Mouse (Mus musculus) T-helper 1 cell (primary cell): Measurements from ENCODE around the gene Kbtbd13.

ENCODE experiments used
- in situ Hi-C: fragments of 300-600 bp; cut with MboI, MseI; formaldehyde crosslinking; loops from one replicate; pipeline ENCODE4 v1.15.1; 2025; ENCODE audit warnings: high pct_unique_total_duplicates

Kbtbd13 gene

DNA sequence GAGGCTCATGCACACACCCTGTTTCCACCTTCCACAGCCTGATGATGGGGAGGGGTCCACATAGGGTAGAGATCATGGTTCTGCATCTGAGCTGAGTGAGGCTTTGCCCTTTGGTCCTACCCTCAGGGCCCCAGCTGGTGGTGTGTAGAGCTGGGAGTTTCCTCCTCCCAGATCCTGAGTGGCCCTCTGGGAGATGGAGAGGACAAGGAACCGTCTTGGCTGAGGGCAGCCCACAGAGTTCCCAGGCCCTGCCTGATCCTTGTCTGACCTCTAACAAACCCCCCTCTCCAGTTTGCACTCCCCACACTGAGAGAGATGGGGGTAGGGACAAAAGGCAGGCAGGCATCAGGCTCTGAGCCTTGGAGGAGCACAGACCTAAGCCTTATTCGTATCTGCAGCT lies 2.9 kb upstream of the Kbtbd13 start:
- in situ Hi-C loops: loop anchor here (5.0 kb wide), 1 partner anchor 38 kb away; no protein-coding TSS in a partner anchor

DNA sequence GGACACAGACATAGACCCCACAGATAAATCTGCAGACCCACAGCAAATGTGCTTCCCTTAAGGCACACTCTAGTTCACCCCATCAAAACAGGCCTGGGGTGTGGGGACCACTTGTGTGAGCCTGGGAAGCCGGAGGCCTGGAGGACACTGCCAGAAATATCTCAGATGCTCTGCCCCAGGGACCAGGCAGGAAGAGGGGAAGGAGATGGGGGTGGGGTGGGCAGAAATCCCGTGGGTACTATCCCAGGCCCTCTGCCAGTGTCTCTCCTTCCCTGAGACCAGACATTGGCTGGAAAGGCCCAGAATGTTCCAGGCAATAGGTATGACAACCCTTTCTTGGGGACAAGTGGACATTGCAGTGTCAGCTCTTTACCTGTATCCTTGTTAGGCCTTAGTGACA lies 2.2 kb upstream of the Kbtbd13 start:
- in situ Hi-C loops: loop anchor here (5.0 kb wide), 1 partner anchor 39 kb away; no protein-coding TSS in a partner anchor

DNA sequence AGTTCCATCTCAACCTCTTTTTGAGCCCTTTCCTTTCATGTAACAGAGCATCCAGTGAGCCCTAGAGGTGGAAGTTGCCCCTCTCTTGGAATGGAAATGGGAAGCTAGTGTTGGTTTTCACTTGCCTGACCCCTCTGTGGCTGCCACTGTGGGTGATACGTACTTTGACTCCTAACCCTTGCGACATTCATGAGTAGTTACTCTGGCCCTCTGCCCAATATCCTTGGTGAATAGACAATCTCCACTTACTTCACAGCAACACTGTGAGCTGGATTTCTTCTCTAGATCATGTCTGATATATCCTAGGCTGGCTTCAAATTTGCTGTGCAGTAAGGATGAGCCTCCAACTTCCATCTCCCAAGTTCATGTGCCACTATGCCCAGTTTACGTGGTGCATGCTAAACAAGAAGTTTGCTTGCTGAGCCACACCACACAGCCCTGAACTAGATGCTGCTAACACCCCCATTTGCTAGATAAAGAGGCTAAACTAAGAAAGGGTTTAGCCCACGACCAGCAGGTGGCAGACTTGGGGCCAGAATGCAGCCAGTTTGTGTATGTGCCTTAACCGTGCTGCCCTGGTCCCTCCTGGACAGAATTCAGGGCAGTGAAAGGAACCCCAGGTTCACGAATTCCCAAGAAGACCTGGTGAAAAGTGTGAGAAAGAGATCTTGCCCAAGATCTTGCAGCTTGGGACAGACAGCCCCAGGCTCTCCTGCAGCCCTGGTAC lies 1.3 kb upstream of the Kbtbd13 start:
- in situ Hi-C loops: loop anchor here (5.0 kb wide), 1 partner anchor 40 kb away; no protein-coding TSS in a partner anchor

DNA sequence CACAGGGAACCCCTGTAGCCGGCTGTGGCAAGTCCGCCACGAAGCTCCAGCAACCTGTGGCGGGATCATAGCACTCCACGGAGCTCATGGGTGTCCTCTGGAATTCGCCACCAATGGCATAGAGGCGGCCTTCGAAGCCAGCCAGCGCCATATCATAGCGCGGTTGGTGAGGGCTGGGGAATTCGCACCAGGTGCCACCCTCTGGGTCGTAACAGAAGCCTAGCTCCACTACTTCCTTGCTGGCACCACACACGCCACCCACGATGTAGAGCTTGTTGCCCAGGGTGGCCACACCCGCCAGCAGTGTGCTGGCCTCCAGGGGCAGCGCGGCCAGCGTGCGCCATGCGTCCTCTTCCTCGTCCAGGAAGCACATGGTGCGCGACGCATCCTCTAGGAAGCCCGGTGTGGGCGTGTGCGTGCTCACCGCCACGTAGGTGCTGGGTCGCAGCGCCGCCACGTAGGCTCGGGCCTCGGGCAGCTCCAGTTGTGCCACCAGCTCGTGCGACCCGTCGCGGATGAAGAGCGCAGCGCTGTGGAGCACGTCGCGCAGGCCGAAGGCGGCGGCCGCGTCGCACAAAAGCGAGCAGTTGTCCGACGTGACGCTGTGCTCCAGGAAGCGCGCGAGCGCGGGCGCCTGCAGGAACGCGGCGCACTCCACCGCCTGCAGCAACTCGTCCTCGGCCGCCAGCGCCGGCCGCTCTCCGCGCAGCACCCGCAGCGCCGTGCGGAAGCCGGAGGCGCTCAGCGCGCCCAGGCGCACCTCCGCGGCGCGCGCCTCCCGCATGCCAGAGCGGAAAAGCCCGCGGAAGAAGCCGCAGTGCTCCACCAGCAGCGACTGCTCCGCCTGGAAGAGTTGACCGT lies 470 bp downstream of the Kbtbd13 start:
- in situ Hi-C loops: loop anchor here (5.0 kb wide), 1 partner anchor 41 kb away; no protein-coding TSS in a partner anchor

DNA sequence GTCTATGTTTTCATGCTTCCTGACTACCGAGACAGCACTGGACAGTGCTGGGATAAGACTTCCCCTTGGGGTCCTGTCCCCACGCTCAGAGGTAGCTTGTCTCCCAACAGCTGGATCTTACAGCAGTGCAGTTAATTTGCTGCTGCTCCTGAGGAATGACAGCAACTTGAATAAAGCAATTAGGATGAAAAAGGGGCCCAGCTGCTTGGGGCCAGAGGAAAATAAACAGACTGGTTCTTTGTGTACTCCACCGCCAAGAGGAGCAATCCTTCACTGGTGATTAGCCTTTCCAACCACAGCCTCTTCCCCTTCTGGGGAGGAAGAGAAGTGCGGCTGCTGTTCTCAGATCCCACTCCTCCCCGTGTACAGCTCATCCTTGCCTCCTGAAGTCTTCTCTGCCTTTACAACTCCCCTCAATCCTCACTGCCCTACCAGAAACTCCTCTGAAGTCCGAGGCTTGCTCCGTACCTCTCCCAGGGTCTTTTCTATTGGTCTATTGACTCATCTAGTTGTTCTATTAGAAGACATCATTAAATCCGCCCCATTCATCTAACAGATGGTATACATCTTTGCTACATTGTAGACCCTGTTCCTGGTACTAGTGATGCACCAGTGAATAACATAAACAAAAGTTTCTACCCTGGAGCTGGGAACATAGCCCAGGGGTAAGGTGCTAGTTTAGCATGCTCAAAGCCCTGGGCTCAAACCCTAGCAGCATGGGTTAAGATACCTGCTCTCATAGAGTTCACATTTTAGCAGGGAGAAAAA lies 4.9 kb downstream of the Kbtbd13 start:
- in situ Hi-C loops: no loop called here

DNA sequence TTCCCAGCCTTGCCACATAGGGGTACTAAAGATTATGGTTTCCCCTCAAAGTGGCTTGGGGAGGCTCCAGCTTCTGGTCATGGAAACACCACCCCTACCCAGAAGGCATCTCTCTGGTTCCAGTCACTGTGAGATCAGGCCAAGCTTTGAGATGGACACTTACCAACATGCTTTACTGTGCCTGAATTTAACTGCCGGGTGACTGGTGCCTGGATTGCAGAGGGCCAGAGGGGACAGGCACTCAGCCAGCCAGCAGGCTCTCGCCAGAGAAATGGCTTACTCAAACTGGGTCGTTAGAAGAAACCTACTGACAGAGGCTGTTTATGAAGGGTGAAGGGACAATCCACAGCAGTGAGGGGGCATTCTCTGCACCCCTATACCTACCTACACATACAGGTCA lies 7.2 kb downstream of the Kbtbd13 start:
- in situ Hi-C loops: no loop called here

DNA sequence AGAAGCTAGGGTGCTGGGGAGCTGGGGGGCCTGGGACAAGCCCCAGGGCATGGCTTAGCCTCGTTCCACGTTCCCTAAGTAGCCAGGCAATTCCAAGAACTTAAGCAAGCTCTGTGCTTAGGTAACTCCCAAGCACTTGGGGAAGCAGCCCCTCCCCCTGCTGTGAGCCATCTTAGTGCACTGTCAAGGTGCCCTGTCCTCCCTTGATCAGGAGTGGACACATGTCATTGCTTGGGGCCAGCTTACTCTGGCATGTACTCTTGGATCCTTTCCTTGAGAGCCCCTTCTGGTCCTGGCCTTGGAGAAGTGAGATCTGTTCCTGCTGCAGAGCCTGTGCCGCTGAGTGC lies 8.7 kb downstream of the Kbtbd13 start:
- in situ Hi-C loops: no loop called here

DNA sequence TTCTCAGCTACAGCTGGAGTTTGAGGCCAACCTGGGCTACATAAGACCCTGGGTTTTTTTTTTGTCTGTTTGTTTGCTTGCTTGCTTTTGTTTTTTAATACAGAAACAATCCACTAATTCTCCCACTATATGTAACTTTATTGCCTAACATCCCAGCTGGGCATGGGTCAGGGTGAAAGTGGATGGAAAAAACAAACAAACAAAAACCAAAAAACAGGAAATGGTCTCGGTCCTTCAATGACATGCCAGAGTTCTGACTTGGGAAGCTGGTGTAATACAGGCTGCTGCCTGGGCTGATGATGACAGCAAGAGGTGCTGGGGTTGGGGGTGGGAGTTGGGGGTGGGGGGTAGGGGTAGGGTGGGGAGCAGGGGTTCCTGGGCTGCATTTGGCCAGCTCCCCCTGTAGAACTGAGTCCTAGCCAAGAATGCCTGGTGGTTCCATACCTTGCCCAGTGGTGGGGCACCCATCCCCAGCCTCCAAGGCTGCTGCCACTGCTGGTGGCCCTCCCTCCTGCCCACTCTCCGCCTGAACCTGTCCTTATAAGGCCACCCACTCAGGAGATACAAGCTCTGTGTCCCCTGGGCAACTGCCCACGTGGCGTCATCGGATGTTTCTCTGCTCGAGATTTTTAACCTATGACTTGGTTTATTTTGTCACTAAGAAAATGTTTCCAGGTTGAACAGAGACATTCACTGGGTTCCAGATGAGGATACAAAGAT lies 9.3 kb downstream of the Kbtbd13 start:
- in situ Hi-C loops: no loop called here

DNA sequence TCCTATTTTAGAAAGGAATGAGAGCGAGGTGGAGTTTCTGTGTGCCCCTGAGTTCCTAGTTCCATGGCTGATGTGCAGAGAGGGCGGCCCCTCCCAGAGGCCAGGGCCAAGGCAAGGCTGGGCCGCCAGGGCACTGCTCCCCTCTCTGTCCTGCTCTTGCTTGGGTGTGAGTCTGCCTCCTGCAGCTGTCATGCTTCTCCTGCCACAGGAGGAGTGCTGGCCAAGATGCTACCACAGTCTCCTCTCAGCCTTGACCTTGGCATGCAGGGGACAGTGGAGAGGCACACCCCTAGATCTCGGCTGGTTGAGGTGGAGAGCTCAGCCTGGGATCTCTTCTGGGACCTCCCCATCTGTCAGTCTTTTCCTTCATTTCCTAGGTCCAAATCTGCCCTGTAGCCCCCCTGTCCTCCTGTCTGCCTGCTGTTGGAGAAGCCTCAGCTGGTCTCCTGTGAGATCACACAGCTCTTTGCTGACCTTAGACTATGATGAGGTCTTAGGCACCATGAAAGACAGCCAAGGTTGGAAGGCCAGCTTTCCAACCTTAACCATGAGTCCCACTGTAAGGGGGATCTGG lies 10.3 kb downstream of the Kbtbd13 start:
- in situ Hi-C loops: no loop called here

DNA sequence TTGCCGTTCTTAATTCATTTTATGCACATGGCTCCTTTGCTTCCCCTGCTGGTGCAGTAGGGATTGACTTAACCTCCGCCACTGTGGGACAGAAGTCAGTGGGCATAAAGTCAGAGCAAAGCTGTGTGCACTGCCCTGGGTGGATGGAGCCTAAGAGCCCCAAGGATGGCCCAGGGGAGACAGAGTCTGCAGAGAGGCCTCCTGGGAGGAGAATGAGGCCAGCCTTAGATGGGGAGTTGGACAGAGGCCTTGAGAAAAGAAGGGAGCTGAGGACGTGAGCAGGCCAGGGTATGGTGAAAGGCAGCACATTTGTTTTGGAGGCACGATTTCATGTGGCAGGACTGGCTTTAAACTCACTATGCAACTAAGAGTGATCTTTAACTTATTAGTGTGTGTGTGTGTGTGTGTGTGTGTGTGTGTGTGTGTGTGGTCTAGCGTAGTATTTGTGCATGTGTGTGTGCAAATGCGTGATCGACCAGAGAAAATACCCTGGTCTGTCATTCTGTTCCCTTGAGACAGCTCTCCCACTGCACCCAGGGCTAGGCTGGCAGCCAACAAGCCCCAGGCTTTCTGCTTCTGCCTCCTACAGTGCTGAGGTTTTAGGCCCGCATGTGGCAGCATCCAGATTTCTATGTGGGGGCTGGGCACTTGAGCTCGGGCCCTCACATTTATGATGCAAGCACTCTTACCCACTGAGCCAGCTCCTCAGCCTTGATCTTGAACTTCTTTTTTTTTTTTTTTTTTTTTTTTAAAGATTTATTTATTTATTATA lies 16.1 kb downstream of the Kbtbd13 start:
- in situ Hi-C loops: no loop called here

DNA sequence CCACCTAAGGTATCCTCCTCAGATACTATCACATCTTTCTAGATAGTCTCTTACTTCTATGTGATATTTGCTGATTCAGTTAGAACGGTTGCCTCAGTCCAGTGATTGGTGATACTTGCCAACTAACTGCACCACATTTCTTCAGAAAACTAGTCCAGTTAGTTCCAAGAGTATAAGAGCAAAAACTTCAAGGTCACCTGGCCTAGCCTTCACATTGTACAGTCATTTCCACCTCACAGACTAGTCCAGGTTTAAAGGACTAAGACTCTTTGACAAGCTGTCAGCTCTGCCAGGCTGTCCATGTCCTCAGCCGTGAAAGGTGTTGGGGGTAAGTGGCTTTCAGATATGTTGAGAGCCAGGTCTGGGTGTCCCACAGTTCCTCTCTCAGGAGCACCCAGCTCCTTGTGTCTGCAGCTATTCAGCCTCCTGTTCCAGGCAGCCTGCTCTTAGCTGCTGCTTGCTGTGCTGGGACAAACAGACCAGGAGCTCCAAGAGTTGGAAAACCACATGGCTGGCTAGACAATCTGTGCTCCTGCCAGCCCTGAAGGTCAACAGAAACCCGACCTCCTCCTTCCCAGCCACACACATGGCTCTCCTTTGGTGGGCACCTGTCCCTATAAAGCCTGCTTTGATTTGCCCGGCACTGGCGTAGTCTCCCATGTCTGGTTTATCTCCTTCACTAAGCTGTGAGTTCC lies 16.8 kb downstream of the Kbtbd13 start:
- in situ Hi-C loops: no loop called here

DNA sequence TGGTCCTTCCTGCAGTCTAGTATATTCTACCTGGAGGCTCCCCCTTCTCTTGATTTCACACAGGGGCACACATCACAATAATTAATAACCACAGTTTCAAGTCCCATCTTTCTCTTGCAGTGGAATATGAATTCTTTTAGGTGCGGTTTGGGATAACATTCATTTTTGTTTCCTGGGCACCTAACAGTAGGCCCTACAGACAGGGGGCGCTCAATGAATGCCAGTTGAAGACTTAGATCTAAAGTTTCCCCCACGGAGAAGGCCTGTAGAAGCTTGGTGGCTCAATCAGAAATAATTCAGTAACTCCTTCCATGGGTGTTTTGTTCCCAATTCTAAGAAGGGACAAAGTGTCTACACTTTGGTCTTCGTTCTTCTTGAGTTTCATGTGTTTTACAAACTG lies 19.0 kb downstream of the Kbtbd13 start:
- in situ Hi-C loops: no loop called here

DNA sequence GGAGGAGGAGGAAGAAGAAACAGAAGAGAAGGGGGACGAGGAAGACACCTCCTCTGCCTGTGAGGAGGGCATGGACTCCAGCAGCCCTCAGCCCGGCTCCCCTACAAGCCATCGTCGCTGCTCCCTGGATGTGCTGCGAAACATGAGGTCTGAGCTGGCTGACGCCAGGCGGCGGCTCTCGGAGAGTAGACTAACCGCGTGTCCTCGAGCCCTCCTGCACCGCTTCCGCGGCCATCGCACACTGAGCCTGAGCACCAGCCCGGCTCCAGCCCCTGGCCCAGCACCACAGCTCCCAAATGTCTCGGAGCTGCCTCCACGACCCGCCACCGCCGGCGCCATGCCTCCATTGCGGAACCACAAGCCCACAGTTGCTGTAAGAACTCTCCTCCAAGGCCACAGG lies 19.7 kb downstream of the Kbtbd13 start:
- in situ Hi-C loops: no loop called here

DNA sequence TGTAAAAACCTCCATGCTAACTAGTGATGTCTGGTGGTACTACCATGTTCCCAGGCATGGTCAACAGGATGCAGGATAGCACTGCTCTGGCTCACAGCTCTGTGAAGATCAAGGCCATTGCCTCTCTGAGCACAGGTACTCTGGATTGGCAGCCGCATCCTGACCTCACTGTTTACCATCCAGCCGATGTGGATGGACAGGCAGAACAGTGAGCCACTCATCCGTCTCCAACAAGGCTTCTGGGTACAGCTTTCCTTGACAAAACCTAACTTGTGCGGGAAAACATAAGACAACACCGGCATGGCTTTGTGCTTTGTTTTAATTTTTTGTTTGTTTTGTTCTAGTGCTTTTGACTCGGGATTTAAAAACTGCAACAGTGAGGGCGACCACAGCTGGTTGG lies 25.7 kb downstream of the Kbtbd13 start:
- in situ Hi-C loops: no loop called here

DNA sequence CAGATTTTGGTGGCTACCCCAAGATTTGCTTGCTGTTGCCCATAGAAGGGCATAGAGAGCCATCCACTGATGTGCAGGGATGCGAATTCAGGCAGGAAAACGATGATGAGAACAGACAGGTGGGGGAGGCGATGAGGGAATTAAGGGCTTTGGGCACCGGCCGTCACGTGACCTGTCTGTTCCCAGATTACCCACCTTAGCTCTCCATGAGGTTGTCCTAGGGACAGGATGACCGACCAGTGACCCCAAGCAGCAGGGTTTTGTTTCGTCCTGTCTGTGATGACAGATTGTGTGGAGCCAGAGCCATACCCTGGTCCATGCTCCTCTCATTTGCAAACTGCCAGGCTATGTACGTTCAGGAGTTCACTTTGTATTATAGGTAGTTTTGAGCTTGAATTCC lies 27.8 kb downstream of the Kbtbd13 start:
- in situ Hi-C loops: no loop called here

DNA sequence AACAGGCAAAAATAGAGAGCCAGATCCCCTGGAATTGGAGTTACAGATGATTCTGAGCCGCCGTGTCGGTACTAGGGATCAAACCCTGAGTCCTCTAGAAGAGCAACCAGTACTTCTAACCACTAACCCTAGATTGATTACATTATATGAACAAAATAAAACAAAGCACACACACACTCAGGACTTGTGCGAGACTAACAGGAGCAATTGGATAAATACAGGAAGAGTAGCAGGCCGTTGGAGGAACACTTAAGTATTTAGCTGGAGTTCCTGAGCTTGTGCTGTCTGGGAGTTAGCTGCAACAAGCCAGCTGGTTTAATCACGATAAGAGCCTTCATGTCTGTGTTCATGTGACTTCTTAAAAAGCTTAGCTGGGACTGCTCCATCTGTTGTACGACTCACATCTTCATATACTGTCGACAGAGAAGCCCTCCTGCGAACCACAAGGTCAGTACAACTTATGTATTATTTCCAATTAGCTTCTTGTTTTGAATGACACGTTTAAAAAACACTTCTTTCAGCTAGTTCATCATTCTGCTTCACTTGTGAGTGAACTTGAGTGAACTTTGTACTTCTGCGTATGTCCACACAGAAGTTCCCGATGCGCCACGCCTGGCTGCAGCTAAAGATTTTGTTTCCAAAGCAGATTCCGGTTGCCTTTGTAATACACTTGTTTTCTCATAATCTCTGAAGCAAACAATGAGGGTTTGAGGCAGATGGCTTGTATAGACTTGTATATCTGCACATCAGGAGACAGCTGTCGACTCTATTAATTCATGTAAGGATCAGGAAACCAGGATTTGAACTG lies 30.6 kb downstream of the Kbtbd13 start, which contains the start of gene Ubap1l:
Gene Ubap1l (plus strand): TSS at position 401 of the 808 bp plus-strand sequence.
- in situ Hi-C loops: no loop called here

DNA sequence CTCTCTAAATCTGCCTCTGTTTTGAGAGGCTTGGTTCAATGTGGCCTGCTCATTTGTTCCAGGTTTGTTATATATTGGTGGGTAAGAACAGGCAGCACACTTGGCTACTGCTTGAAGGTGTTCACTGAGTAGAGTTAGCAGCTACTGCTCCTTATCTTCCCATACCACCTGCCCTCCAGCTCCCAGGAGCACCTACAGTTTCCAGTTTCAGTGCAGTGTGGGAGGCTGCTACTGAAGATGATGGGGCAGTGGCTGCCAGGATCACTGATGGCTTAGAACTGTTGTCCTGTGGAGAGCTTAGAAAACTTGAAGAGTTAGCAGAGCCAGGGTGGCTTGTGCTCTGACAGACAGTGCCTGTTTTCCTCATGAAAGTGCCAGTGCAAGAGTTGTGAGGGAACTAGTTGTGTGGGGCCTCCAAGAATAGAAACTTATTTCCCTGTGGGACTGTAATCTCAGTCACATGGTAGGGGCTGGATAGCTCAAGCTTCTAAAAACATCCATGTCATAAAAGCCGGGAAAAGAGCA lies 32.4 kb downstream of the Kbtbd13 start:
- in situ Hi-C loops: no loop called here

DNA sequence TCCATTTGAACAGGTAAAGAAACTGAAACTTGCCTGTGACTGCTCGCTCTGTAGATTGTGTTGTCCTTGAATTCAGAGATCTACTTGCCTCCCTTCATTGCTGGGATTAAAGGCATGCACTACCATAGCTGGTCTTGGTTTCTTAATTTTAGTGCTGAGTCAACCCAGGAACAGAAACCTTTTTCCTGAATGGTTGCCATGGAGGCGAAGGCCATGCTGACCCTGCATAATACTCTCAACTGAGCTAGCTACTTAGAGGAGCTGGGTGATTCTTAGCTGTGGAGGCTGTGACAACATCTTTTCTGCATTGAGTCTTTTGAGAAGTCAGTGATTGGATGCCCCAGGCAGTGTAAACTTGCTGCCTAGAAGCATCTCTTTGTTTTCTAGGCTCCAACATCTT lies 34.5 kb downstream of the Kbtbd13 start:
- in situ Hi-C loops: no loop called here

DNA sequence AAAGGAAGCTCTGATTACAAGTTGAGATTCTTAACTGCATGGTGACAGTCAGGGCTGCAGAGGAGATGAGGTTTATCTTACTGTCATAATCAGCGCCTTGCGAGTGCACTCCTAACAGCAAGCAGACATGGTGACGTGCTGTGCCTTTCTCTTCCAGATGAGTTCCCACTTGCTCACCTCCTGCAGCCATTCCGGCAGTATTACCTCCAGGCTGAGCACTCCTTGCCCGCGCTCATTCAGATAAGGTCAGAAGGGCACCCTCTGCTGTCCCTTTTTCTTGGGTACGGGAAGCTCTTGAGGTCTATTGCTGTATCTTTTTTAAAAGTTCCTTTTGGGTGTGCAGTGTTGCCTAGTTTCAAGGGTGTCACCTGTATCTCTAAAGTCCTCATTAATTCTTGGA lies 34.9 kb downstream of the Kbtbd13 start:
- in situ Hi-C loops: no loop called here
